Mouse (Mus musculus) CH12.LX (cell line): ENCODE results near the gene Ank. TPM values are rescaled to one million over a fixed set of nuclear protein-coding genes. Genes with fewer than 3 reads are reported as not detected.

Source experiments
- DNase-seq: peaks from one replicate; pipeline ENCODE4 v3.0.0-alpha.2; 2013; ENCODE audit errors: extremely low read depth
- H3K27ac ChIP-seq: 2 replicates; pipeline ENCODE4 v1.5.1; 2012; ENCODE audit warnings: low read depth, mild to moderate bottlenecking, control low read depth, moderate library complexity; ENCODE audit not compliant: insufficient read depth
- H3K27me3 ChIP-seq: replicated peaks from 2 replicates; pipeline ENCODE3; 2012; ENCODE audit warnings: inconsistent platforms
- H3K36me3 ChIP-seq, 2 experiments: replicated peaks in 1 of 2; 2 replicates each; pipeline versions ENCODE3 to v1.6.1; 2012; ENCODE audit warnings: inconsistent platforms in 1 of 2, low read length in 1 of 2, mild to moderate bottlenecking in 1 of 2, mixed read lengths in 1 of 2, moderate library complexity in 1 of 2; ENCODE audit not compliant: control insufficient read depth in 1 of 2, insufficient read depth in 1 of 2
- H3K4me1 ChIP-seq, 2 experiments: 2 replicates each; pipeline ENCODE4 v1.6.1; 2012; ENCODE audit warnings: inconsistent platforms in 1 of 2, moderate library complexity in 1 of 2; ENCODE audit not compliant: insufficient read depth in 2 of 2, control insufficient read depth in 1 of 2
- H3K4me2 ChIP-seq: 2 replicates; pipeline ENCODE4 v1.6.1; 2012; ENCODE audit warnings: low read depth, mild to moderate bottlenecking, control low read depth; ENCODE audit not compliant: poor library complexity, insufficient read depth, severe bottlenecking
- H3K4me3 ChIP-seq, 3 experiments: fragments of 150-350 bp in 1 of 3; sonication (generic) in 1 of 3; replicated peaks in 1 of 3; 2 replicates each; pipeline versions ENCODE3 to v1.5.1; 2011 to 2012; ENCODE audit warnings: low read depth in 2 of 3, low read length in 2 of 3, mild to moderate bottlenecking in 2 of 3, moderate library complexity in 2 of 3, control low read depth in 1 of 3, improper control_type of control experiment in 1 of 3, inconsistent platforms in 1 of 3, mixed read lengths in 1 of 3; ENCODE audit not compliant: poor library complexity in 1 of 3
- H3K79me2 ChIP-seq: replicated peaks from 2 replicates; pipeline ENCODE4 v1.6.1; 2012; ENCODE audit warnings: mild to moderate bottlenecking, moderate library complexity; ENCODE audit not compliant: control insufficient read depth, poor library complexity, insufficient read depth, severe bottlenecking; ENCODE audit errors: extremely low read depth
- H3K9ac ChIP-seq: 2 replicates; pipeline ENCODE4 v1.6.1; 2012; ENCODE audit warnings: low read depth, mild to moderate bottlenecking, control low read depth, moderate library complexity; ENCODE audit not compliant: insufficient read depth
- H3K9me3 ChIP-seq: replicated peaks from 2 replicates; pipeline ENCODE3; 2012; ENCODE audit warnings: low read length, inconsistent platforms, mixed read lengths
- BHLHE40 ChIP-seq: IDR thresholded peaks from 2 replicates; pipeline ENCODE4 v1.6.1; 2011; ENCODE audit warnings: mild to moderate bottlenecking, low read depth, low read length, improper control_type of control experiment
- CHD1 ChIP-seq: IDR thresholded peaks from 2 replicates; pipeline ENCODE4 v1.6.1; 2012; ENCODE audit warnings: low read depth, low read length, improper control_type of control experiment, inconsistent platforms
- EP300 ChIP-seq: IDR thresholded peaks from 2 replicates; pipeline ENCODE4 v1.6.1; 2011; ENCODE audit warnings: low read length, improper control_type of control experiment
- HCFC1 ChIP-seq: IDR thresholded peaks from 2 replicates; pipeline ENCODE4 v1.6.1; 2012; ENCODE audit warnings: low read depth, mild to moderate bottlenecking, inconsistent platforms, low read length, improper control_type of control experiment
- JUN ChIP-seq: IDR thresholded peaks from 2 replicates; pipeline ENCODE4 v1.6.1; 2011; ENCODE audit warnings: low read depth, mild to moderate bottlenecking, low read length, improper control_type of control experiment, moderate library complexity; ENCODE audit not compliant: insufficient read depth
- KAT2A ChIP-seq: IDR thresholded peaks from 2 replicates; pipeline ENCODE4 v1.6.1; 2012; ENCODE audit warnings: low read length, improper control_type of control experiment, inconsistent platforms; ENCODE audit not compliant: insufficient replicate concordance
- MAFK ChIP-seq: IDR thresholded peaks from 2 replicates; pipeline ENCODE4 v1.6.1; 2011; ENCODE audit warnings: low read length, improper control_type of control experiment; ENCODE audit not compliant: insufficient replicate concordance
- MAX ChIP-seq: IDR thresholded peaks from 2 replicates; pipeline ENCODE4 v1.6.1; 2011; ENCODE audit warnings: low read length, improper control_type of control experiment
- MAZ ChIP-seq: IDR thresholded peaks from 2 replicates; pipeline ENCODE4 v1.6.1; 2012; ENCODE audit warnings: low read depth, mild to moderate bottlenecking, inconsistent platforms, low read length, improper control_type of control experiment, moderate library complexity
- POLR2AphosphoS2 ChIP-seq: IDR thresholded peaks from 2 replicates; pipeline ENCODE4 v1.6.1; 2011; ENCODE audit warnings: low read depth, low read length, improper control_type of control experiment
- SIN3A ChIP-seq: IDR thresholded peaks from 2 replicates; pipeline ENCODE4 v1.6.1; 2012; ENCODE audit warnings: low read length, improper control_type of control experiment, inconsistent platforms
- SMC3 ChIP-seq: IDR thresholded peaks from 2 replicates; pipeline ENCODE4 v1.6.1; 2011; ENCODE audit warnings: low read depth, low read length, improper control_type of control experiment
- TBP ChIP-seq: conservative IDR thresholded peaks from 2 replicates; pipeline ENCODE4 v1.6.1; 2011; ENCODE audit warnings: low read depth, low read length, improper control_type of control experiment
- TCF12 ChIP-seq: IDR thresholded peaks from 2 replicates; pipeline ENCODE4 v1.6.1; 2014; ENCODE audit warnings: low read depth, mild to moderate bottlenecking, inconsistent platforms, low read length, improper control_type of control experiment
- UBTF ChIP-seq: IDR thresholded peaks from 2 replicates; pipeline ENCODE4 v1.6.1; 2012; ENCODE audit warnings: low read depth, mild to moderate bottlenecking, inconsistent platforms, low read length, improper control_type of control experiment, moderate library complexity
- USF1 ChIP-seq: IDR thresholded peaks from 2 replicates; pipeline ENCODE4 v1.6.1; 2014; ENCODE audit warnings: low read depth, mild to moderate bottlenecking, inconsistent platforms, low read length, improper control_type of control experiment
- USF2 ChIP-seq: conservative IDR thresholded peaks from 2 replicates; pipeline ENCODE4 v1.6.1; 2011; ENCODE audit warnings: low read depth, low read length, improper control_type of control experiment
- ZC3H11A ChIP-seq: IDR thresholded peaks from 2 replicates; pipeline ENCODE4 v1.6.1; 2012; ENCODE audit warnings: low read depth, mild to moderate bottlenecking, inconsistent platforms, low read length, improper control_type of control experiment
- ZKSCAN1 ChIP-seq: IDR thresholded peaks from 2 replicates; pipeline ENCODE4 v1.6.1; 2012; ENCODE audit warnings: low read depth, inconsistent platforms, low read length, improper control_type of control experiment, borderline replicate concordance
- ZNF384 ChIP-seq: IDR thresholded peaks from 2 replicates; pipeline ENCODE4 v1.6.1; 2012; ENCODE audit warnings: low read depth, low read length, improper control_type of control experiment, inconsistent platforms
- dilution Hi-C: fragments of 300-500 bp; cut with MboI; formaldehyde crosslinking; loops from 2 replicates; pipeline ENCODE4 v1.14.3; 2020; ENCODE audit warnings: low sequenced_read_pairs; ENCODE audit not compliant: extremely low pct_unique_long_range_greater_than_20kb, extremely low pct_ligation_motif_present
- in situ Hi-C: fragments of 300-500 bp; cut with MboI; formaldehyde crosslinking; loops from 3 replicates; pipeline ENCODE4 v1.14.3; 2019; ENCODE audit warnings: low sequenced_read_pairs, low pct_ligation_motif_present, low pct_unique_long_range_greater_than_20kb, mixed read lengths
- polyA plus RNA-seq: library from polyadenylated mRNA; unstranded; fragments of >175 nt; gene quantifications from 2 replicates; pipeline ENCODE4 v1.2.1, GENCODE M21; 2012; ENCODE audit warnings: low read depth; ENCODE audit not compliant: insufficient read length
- total RNA-seq, 2 experiments: library from RNA; depleted of rRNA; stranded (reverse); fragments of 300-350 nt in 1 of 2; fragments of >200 nt in 1 of 2; gene quantifications; 2 replicates each; pipeline ENCODE4 v1.2.3; 2012 to 2014

Gene Ank
- total and polyA plus RNA-seq, 3 experiments: 4.6 to 12.4 (median 8.6) TPM

DNA sequence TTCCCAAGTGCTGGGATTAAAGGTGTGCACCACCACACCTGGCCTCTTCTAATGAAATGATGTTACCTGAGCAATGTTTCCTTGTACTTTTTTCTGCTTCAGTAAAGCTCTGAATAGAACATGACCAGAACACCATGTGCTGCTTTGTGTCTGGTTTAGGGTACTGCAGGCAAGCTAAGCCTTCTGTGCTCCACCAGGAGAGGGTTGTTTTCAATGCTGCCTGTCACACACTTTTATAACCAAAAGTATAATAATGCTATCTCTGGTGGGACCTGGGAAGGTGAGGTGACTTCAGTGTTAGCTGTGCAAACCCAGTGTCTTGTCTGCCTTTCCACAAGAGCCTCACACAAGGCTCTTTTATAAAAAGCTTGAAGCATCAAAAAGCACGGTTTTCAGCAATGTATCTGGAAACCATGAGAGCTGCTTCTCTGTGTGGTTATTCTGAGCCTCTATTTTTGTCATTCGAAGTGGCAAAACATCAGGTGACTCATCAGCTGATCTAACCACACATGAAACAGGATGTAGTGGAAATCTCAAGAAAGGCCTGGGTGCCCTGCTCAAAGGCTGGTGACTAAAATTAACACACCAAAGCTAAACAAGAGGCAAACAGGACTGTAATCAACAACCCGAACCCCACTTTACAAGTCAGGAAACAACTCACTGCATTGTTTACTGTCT lies 130.1 kb downstream of the Ank start (continued):
- peak; percentile 77; the same call in 1 of the 2 replicates for TF ChIP-seq SIN3A
- peak; percentile 38; the same call in 1 of the 2 replicates for TF ChIP-seq TCF12
- no peak for TF ChIP-seq ZNF384
- no peak for TF ChIP-seq SMC3
- TF ChIP-seq HCFC1: no peak
- TF ChIP-seq USF2: peak; percentile 82

DNA sequence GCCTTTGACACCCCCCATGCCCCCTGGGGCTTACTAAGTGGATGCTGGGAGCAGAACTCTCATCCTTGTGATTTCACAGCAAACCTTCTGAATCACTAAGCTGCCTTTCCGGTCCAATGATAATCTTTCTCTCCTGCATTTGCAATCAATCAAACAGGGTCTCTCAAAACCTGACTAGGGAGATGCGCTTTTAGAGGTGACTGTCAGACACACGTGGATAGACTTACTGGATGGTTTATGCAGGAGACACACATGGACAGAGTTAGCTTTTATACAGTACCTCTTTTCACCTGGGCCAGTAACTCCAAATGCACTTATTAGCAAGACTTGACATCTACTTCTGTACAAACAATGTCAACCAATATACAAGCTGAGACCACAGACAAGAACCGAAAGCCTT lies 131.0 kb downstream of the Ank start:
- Histone ChIP-seq H3K27ac (peak overlapping the region; percentile 60; the same call in 1 of the 2 replicates), H3K36me3 (peaks cover 41 to 84% of the 10 kb centered on the region in 2 experiments)
- in situ Hi-C loops: no loop called here

DNA sequence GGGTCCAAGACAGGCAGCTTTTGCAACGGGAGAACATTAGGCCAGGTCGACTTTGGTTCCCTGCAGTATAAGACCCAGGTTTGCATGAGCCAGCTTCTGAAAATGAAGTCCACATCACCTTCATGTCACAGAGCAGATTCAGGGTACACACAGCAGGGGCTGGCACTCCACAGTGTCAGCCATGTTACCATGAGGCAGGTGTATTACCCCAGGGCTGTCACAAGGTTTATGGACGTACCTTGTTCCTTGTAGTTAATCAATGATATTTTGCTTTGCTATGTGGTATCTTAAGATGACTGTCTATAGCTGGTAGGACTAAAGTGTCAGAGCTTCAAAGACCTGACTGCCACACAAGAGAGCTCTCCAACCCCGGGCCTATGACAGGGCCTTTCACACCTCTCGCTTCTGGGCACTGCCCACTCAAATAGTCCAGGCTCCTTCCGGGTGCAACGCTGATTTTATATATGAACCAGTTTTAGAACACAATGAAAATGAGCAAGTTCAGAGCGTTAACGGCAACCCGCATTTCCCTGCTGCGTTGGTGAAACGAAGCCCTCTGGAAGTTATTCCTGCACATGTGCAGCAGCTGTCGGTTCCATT lies 132.4 kb downstream of the Ank start:
- Histone ChIP-seq H3K79me2 (no peaks in the 10 kb centered on the region), H3K27me3 (no peaks in the 10 kb centered on the region), H3K4me1 (peaks cover 11 to 45% of the 10 kb centered on the region in 2 experiments), H3K36me3 (peaks cover 34 to 82% of the 10 kb centered on the region in 2 experiments), H3K9ac (no peak overlapping the region), H3K4me3 (no peak overlapping the region), H3K27ac (no peak overlapping the region), H3K9me3 (no peaks in the 10 kb centered on the region), H3K4me2 (no peak overlapping the region)
- no peak for DNase-seq
- dilution Hi-C loops: no loop called here
- in situ Hi-C loops: no loop called here
- TF ChIP-seq MAX (no peak), MAFK (no peak), USF1 (no peak), BHLHE40 (no peak), USF2 (no peak), JUN (no peak), KAT2A (no peak), POLR2AphosphoS2 (no peak), ZC3H11A (no peak), TBP (no peak)

More for the DNA sequence above, 131.0 kb downstream of the Ank start:
- no peaks in the 10 kb centered on the region for H3K9me3 ChIP-seq
- dilution Hi-C loops: no loop called here
- H3K4me1 ChIP-seq: peaks cover 15 to 55% of the 10 kb centered on the region in 2 experiments
- DNase-seq: no peak
- H3K4me2 ChIP-seq: no peak overlapping the region
- TF ChIP-seq MAZ (no peak), EP300 (no peak), UBTF (no peak), KAT2A (no peak), ZKSCAN1 (no peak), CHD1 (no peak), JUN (no peak), BHLHE40 (no peak)
- H3K4me3 ChIP-seq: no peak overlapping the region
- no peaks in the 10 kb centered on the region for H3K79me2 ChIP-seq
- no peak overlapping the region for H3K9ac ChIP-seq
- H3K27me3 ChIP-seq: no peaks in the 10 kb centered on the region
